Mouse (Mus musculus) thymus, adult 2 months (tissue): Measurements from ENCODE around the gene Grik3. TPM values are rescaled to one million over a fixed set of nuclear protein-coding genes. Genes with fewer than 3 reads are reported as not detected.

Experiments
- DNase-seq: peaks from one replicate; pipeline ENCODE4 v3.0.0; 2021
- H3K27ac ChIP-seq: fragments of 200-500 bp; 2 replicates; pipeline ENCODE4 v1.5.1; 2012; ENCODE audit warnings: low read length, control low read depth; ENCODE audit not compliant: control insufficient read depth, insufficient read depth
- H3K27me3 ChIP-seq: fragments of 200-500 bp; 2 replicates; pipeline ENCODE4 v1.6.1; 2012; ENCODE audit warnings: mild to moderate bottlenecking, low read length, moderate library complexity, mixed read lengths; ENCODE audit not compliant: control insufficient read depth, insufficient read depth
- H3K36me3 ChIP-seq: fragments of 200-500 bp; 2 replicates; pipeline ENCODE4 v1.6.1; 2012; ENCODE audit warnings: mild to moderate bottlenecking, low read length, moderate library complexity; ENCODE audit not compliant: control insufficient read depth, insufficient read depth
- H3K4me1 ChIP-seq: fragments of 200-500 bp; replicated peaks from 2 replicates; pipeline ENCODE4 v1.6.1; 2012; ENCODE audit warnings: low read length; ENCODE audit not compliant: control insufficient read depth, insufficient read depth
- H3K4me3 ChIP-seq: fragments of 200-500 bp; 2 replicates; pipeline ENCODE4 v1.5.1; 2012; ENCODE audit warnings: mild to moderate bottlenecking, low read length, control low read depth, moderate library complexity; ENCODE audit not compliant: control insufficient read depth, insufficient read depth
- CTCF ChIP-seq: fragments of 200-500 bp; IDR thresholded peaks from 2 replicates; pipeline ENCODE4 v1.5.1; 2012; ENCODE audit warnings: mild to moderate bottlenecking, control low read depth, low read length, moderate library complexity, borderline replicate concordance; ENCODE audit not compliant: control insufficient read depth, poor library complexity, insufficient read depth; ENCODE audit errors: extremely low read depth
- POLR2A ChIP-seq: fragments of 200-500 bp; IDR thresholded peaks from 2 replicates; pipeline ENCODE4 v1.6.1; 2012; ENCODE audit warnings: mild to moderate bottlenecking, low read length, control low read depth, moderate library complexity; ENCODE audit not compliant: control insufficient read depth, poor library complexity, insufficient read depth; ENCODE audit errors: extremely low read depth
- WGBS: fragments of 180-500 bp; shearing (Covaris S2); methylation state at CpG from one replicate; pipeline ENCODE4 v1.1.7; 2018; 5-methylcytosine and 5-hydroxymethylcytosine counted together
- polyA plus RNA-seq: library from polyadenylated mRNA; depleted of rRNA; stranded (reverse); fragments of >200 nt; gene quantifications from 2 replicates; pipeline ENCODE4 v1.2.3, GENCODE M21; 2012; rRNA removed

Grik3 gene
- polyA plus RNA-seq: 0.13 and 0.18 TPM in 2 replicates

- Histone ChIP-seq H3K4me3 (no peak within 1 kb of the TSS), H3K27ac (no peak within 1 kb of the TSS), H3K27me3 (no peaks in the 10 kb centered on the region; the same call in 1 of the 2 replicates), H3K36me3 (no peaks in the 10 kb centered on the region), H3K4me1 (no peaks in the 10 kb centered on the region)
- WGBS: 6% methylated on average over 77 of the region's 77 CpGs
- DNase-seq: no peak
- TF ChIP-seq POLR2A: no peak
- no peak for TF ChIP-seq CTCF
Observed at GRCm38 (mm10) chr4:125490661-125491504, at the start of gene Grik3. Grik3 (plus strand) TSS chr4:125490700.

DNA sequence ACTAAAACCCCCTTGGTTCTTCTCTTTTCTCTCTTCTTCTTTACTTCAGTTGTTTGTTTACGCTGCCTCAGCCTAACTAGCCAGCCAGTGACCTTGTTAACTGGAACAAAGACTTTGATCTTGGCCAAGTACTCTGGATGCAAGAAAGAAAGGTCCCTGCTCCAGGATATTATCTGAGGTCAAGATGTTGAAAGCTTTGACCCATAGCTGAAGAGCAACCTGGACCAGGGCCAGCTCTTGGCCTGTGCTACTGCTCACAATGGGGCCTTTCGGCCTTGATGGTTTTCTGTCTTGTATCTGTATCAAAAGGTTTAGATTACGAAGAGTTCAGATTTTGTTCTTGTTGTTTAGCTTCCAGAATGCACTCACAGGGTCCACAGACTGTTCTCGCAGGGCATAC is 48.7 kb upstream of the Grik3 start:
- 88% methylated on average over 4 of the region's 4 CpGs for WGBS
- H3K36me3 ChIP-seq: no peaks in the 10 kb centered on the region
- no peak overlapping the region for H3K4me3 ChIP-seq
- DNase-seq: no peak
- H3K4me1 ChIP-seq: no peaks in the 10 kb centered on the region
- H3K27me3 ChIP-seq: no peaks in the 10 kb centered on the region
- H3K27ac ChIP-seq: no peak overlapping the region
- TF ChIP-seq POLR2A: no peak

- Histone ChIP-seq H3K4me3 (no peak overlapping the region), H3K27me3 (no peaks in the 10 kb centered on the region), H3K27ac (no peak overlapping the region), H3K36me3 (no peaks in the 10 kb centered on the region), H3K4me1 (no peaks in the 10 kb centered on the region)
- 85% methylated on average over 7 of the region's 7 CpGs for WGBS
- no peak for DNase-seq
- TF ChIP-seq CTCF (no peak), POLR2A (no peak)
Observed at GRCm38 (mm10) chr4:125444366-125444765, 46.1 kb upstream of the Grik3 start.

- H3K4me1 ChIP-seq: no peaks in the 10 kb centered on the region
- no peak for DNase-seq
- WGBS: 85% methylated on average over 7 of the region's 7 CpGs
- no peak overlapping the region for H3K4me3 ChIP-seq
- no peak for TF ChIP-seq POLR2A
- no peak for TF ChIP-seq CTCF
- no peaks in the 10 kb centered on the region for H3K27me3 ChIP-seq
- H3K36me3 ChIP-seq: no peaks in the 10 kb centered on the region
- no peak overlapping the region for H3K27ac ChIP-seq
Observed at GRCm38 (mm10) chr4:125450602-125451321, 39.7 kb upstream of the Grik3 start.

DNA sequence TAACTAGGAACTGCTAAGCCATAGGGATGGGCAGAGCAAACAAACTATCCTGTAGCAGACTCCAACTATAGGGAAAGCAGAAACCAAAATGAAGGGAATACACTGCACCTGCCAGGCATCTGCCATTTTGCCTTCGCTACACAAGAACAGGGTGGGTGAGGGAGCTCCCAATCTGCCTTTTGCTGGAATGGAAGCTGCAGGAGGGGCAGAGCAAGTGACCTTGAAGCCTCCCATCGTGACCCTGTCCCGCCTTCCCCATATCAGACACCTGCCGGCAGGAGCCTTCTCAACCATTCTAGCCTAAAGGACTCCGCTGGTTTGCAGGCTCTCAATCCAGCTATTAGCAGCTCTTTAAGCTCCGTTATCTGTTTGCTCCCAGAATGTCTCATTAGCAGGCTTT is 38.7 kb upstream of the Grik3 start:
- no peaks in the 10 kb centered on the region for H3K4me1 ChIP-seq
- no peaks in the 10 kb centered on the region for H3K27me3 ChIP-seq
- TF ChIP-seq CTCF: no peak
- no peak for TF ChIP-seq POLR2A
- WGBS: 51% methylated on average over 6 of the region's 6 CpGs
- no peaks in the 10 kb centered on the region for H3K36me3 ChIP-seq
- DNase-seq: no peak
- H3K27ac ChIP-seq: no peak overlapping the region
- no peak overlapping the region for H3K4me3 ChIP-seq

GRCm38 (mm10) chr4:125456506-125456905 is 34.0 kb upstream of the Grik3 start:
- no peak overlapping the region for H3K4me3 ChIP-seq
- DNase-seq: no peak
- no peak overlapping the region for H3K27ac ChIP-seq
- no peaks in the 10 kb centered on the region for H3K36me3 ChIP-seq
- WGBS: 83% methylated on average over 5 of the region's 5 CpGs
- no peaks in the 10 kb centered on the region for H3K27me3 ChIP-seq
- H3K4me1 ChIP-seq: no peaks in the 10 kb centered on the region
- no peak for TF ChIP-seq POLR2A
- no peak for TF ChIP-seq CTCF
